Mouse (Mus musculus): ENCODE measurements around the gene Gucy1a1. TPM values are rescaled to one million over a fixed set of nuclear protein-coding genes. Genes with fewer than 3 reads are reported as not detected.

The Gucy1a1 gene
- total and polyA plus RNA-seq, 2 experiments from 2014 or later, result 24.6 to 28.7 TPM

- ATAC-seq (ENCODE audit: insufficient read depth, low read depth), result peak; percentile 68
- DNase-seq (ENCODE audit: low spot score), result peak; percentile 55
- 15% methylated on average over 5 of the region's 5 CpGs for WGBS
- Histone ChIP-seq H3K36me3 (replicated peaks; ENCODE audit: control insufficient read depth, insufficient read depth, low read length) (no peaks in the 10 kb centered on the region), H3K27me3 (ENCODE audit: control insufficient read depth, insufficient read depth, low read length) (no peaks in the 10 kb centered on the region), H3K4me2 (ENCODE audit: low read depth, low read length) (peak overlapping the region; percentile 55), H3K4me3 (ENCODE audit: low read depth, low read length) (peak overlapping the region; percentile 42), H3K9ac (replicated peaks; ENCODE audit: low read depth, low read length) (peak overlapping the region; percentile 30; the same call in 1 of the 2 replicates), H3K4me1 (ENCODE audit: control insufficient read depth, insufficient read depth) (peaks cover 12% of the 10 kb centered on the region; the same call in 1 of the 2 replicates), H3K9me3 (replicated peaks; ENCODE audit: control insufficient read depth, low read length) (no peaks in the 10 kb centered on the region), H3K27ac (ENCODE audit: low read depth) (peak overlapping the region; percentile 35; the same call in 1 of the 2 replicates)
- no peak for TF ChIP-seq EP300 (IDR thresholded peaks at IDR 0.05; ENCODE audit: low read depth)
- TF ChIP-seq CTCF (IDR thresholded peaks at IDR 0.05; ENCODE audit: low read depth), result no peak
These were observed 4.8 kb downstream of the Gucy1a1 start for GRCm38 (mm10) chr3:82140781-82141180.

GRCm38 (mm10) chr3:82138002-82138667 lies 7.5 kb downstream of the Gucy1a1 start:
- H3K9ac ChIP-seq (replicated peaks; ENCODE audit: low read depth, low read length), result no peak overlapping the region
- no peaks in the 10 kb centered on the region for H3K27me3 ChIP-seq (ENCODE audit: control insufficient read depth, insufficient read depth, low read length)
- no peak for ATAC-seq (ENCODE audit: insufficient read depth, low read depth)
- H3K27ac ChIP-seq (ENCODE audit: low read depth), result peak overlapping the region; percentile 12; the same call in 1 of the 2 replicates
- WGBS, result 45% methylated on average over 13 of the region's 13 CpGs
- no peak for TF ChIP-seq EP300 (IDR thresholded peaks at IDR 0.05; ENCODE audit: low read depth)
- TF ChIP-seq CTCF (IDR thresholded peaks at IDR 0.05; ENCODE audit: low read depth), result no peak
- H3K36me3 ChIP-seq (replicated peaks; ENCODE audit: control insufficient read depth, insufficient read depth, low read length), result no peaks in the 10 kb centered on the region
- no peak for DNase-seq (ENCODE audit: low spot score)
- peaks cover 12% of the 10 kb centered on the region; the same call in 1 of the 2 replicates for H3K4me1 ChIP-seq (ENCODE audit: control insufficient read depth, insufficient read depth)
- no peaks in the 10 kb centered on the region for H3K9me3 ChIP-seq (replicated peaks; ENCODE audit: control insufficient read depth, low read length)
- H3K4me2 ChIP-seq (ENCODE audit: low read depth, low read length), result no peak overlapping the region
- H3K4me3 ChIP-seq (ENCODE audit: low read depth, low read length), result no peak overlapping the region

GRCm38 (mm10) chr3:82135483-82135882 lies 10.1 kb downstream of the Gucy1a1 start:
- no peaks in the 10 kb centered on the region for H3K27me3 ChIP-seq (ENCODE audit: control insufficient read depth, insufficient read depth, low read length)
- no peak overlapping the region for H3K4me3 ChIP-seq (ENCODE audit: low read depth, low read length)
- H3K9me3 ChIP-seq (replicated peaks; ENCODE audit: control insufficient read depth, low read length), result no peaks in the 10 kb centered on the region
- 66% methylated on average over 1 of the region's 1 CpGs for WGBS
- peaks cover 7% of the 10 kb centered on the region; the same call in 1 of the 2 replicates for H3K4me1 ChIP-seq (ENCODE audit: control insufficient read depth, insufficient read depth)
- DNase-seq (ENCODE audit: low spot score) (no peak), ATAC-seq (ENCODE audit: insufficient read depth, low read depth) (no peak)
- no peak overlapping the region for H3K9ac ChIP-seq (replicated peaks; ENCODE audit: low read depth, low read length)
- no peak for TF ChIP-seq CTCF (IDR thresholded peaks at IDR 0.05; ENCODE audit: low read depth)
- TF ChIP-seq EP300 (IDR thresholded peaks at IDR 0.05; ENCODE audit: low read depth), result no peak
- no peak overlapping the region for H3K4me2 ChIP-seq (ENCODE audit: low read depth, low read length)
- H3K36me3 ChIP-seq (replicated peaks; ENCODE audit: control insufficient read depth, insufficient read depth, low read length), result no peaks in the 10 kb centered on the region
- no peak overlapping the region for H3K27ac ChIP-seq (ENCODE audit: low read depth)

GRCm38 (mm10) chr3:82129258-82129657 lies 16.3 kb downstream of the Gucy1a1 start:
- Histone ChIP-seq H3K4me2 (ENCODE audit: low read depth, low read length) (no peak overlapping the region), H3K4me1 (ENCODE audit: control insufficient read depth, insufficient read depth) (no peaks in the 10 kb centered on the region), H3K9me3 (replicated peaks; ENCODE audit: control insufficient read depth, low read length) (no peaks in the 10 kb centered on the region), H3K27me3 (ENCODE audit: control insufficient read depth, insufficient read depth, low read length) (no peaks in the 10 kb centered on the region), H3K36me3 (replicated peaks; ENCODE audit: control insufficient read depth, insufficient read depth, low read length) (no peaks in the 10 kb centered on the region), H3K4me3 (ENCODE audit: low read depth, low read length) (no peak overlapping the region), H3K9ac (replicated peaks; ENCODE audit: low read depth, low read length) (no peak overlapping the region), H3K27ac (ENCODE audit: low read depth) (no peak overlapping the region)
- DNase-seq (ENCODE audit: low spot score), result no peak
- WGBS, result 16% methylated on average over 1 of the region's 1 CpGs
- no peak for TF ChIP-seq CTCF (IDR thresholded peaks at IDR 0.05; ENCODE audit: low read depth)
- TF ChIP-seq EP300 (IDR thresholded peaks at IDR 0.05; ENCODE audit: low read depth), result no peak
- no peak for ATAC-seq (ENCODE audit: insufficient read depth, low read depth)

- Histone ChIP-seq H3K27ac (ENCODE audit: low read depth) (no peak overlapping the region), H3K36me3 (replicated peaks; ENCODE audit: control insufficient read depth, insufficient read depth, low read length) (no peaks in the 10 kb centered on the region), H3K9ac (replicated peaks; ENCODE audit: low read depth, low read length) (no peak overlapping the region), H3K4me2 (ENCODE audit: low read depth, low read length) (no peak overlapping the region), H3K4me3 (ENCODE audit: low read depth, low read length) (no peak overlapping the region), H3K9me3 (replicated peaks; ENCODE audit: control insufficient read depth, low read length) (no peaks in the 10 kb centered on the region), H3K27me3 (ENCODE audit: control insufficient read depth, insufficient read depth, low read length) (no peaks in the 10 kb centered on the region), H3K4me1 (ENCODE audit: control insufficient read depth, insufficient read depth) (no peaks in the 10 kb centered on the region)
- no peak for DNase-seq (ENCODE audit: low spot score)
- 73% methylated on average over 1 of the region's 1 CpGs for WGBS
- TF ChIP-seq EP300 (IDR thresholded peaks at IDR 0.05; ENCODE audit: low read depth) (no peak), CTCF (IDR thresholded peaks at IDR 0.05; ENCODE audit: low read depth) (no peak)
- no peak for ATAC-seq (ENCODE audit: insufficient read depth, low read depth)
These were observed 21.0 kb downstream of the Gucy1a1 start for GRCm38 (mm10) chr3:82124567-82124966.

Measured in heart, postnatal 0 days (tissue).